Mouse (Mus musculus) CH12.LX (cell line): Measurements from ENCODE around the gene Kif26b.

ENCODE experiments used
- CHD2 ChIP-seq: IDR thresholded peaks from 2 replicates; pipeline ENCODE4 v1.6.1; 2011; ENCODE audit warnings: low read length, improper control_type of control experiment
- CTCF ChIP-seq, 2 experiments: IDR thresholded peaks in 1 of 2; conservative IDR thresholded peaks in 1 of 2; 2 replicates each; pipeline ENCODE4 v1.5.1; 2011 to 2012; ENCODE audit warnings: low read depth in 2 of 2, low read length in 2 of 2, improper control_type of control experiment in 1 of 2, inconsistent platforms in 1 of 2, mild to moderate bottlenecking in 1 of 2, moderate library complexity in 1 of 2
- KAT2A ChIP-seq: IDR thresholded peaks from 2 replicates; pipeline ENCODE4 v1.6.1; 2012; ENCODE audit warnings: low read length, improper control_type of control experiment, inconsistent platforms; ENCODE audit not compliant: insufficient replicate concordance
- MAFK ChIP-seq: IDR thresholded peaks from 2 replicates; pipeline ENCODE4 v1.6.1; 2011; ENCODE audit warnings: low read length, improper control_type of control experiment; ENCODE audit not compliant: insufficient replicate concordance
- MEF2A ChIP-seq: IDR thresholded peaks from 2 replicates; pipeline ENCODE4 v1.6.1; 2014; ENCODE audit warnings: low read depth, mild to moderate bottlenecking, inconsistent platforms, low read length, improper control_type of control experiment, borderline replicate concordance
- NELFE ChIP-seq: IDR thresholded peaks from 2 replicates; pipeline ENCODE4 v1.6.1; 2011; ENCODE audit warnings: low read depth, low read length, improper control_type of control experiment
- NRF1 ChIP-seq: IDR thresholded peaks from 2 replicates; pipeline ENCODE4 v1.6.1; 2014; ENCODE audit warnings: low read depth, mild to moderate bottlenecking, inconsistent platforms, low read length, improper control_type of control experiment, moderate library complexity
- POLR2A ChIP-seq: IDR thresholded peaks from 2 replicates; pipeline ENCODE4 v1.6.1; 2011; ENCODE audit warnings: low read depth, mild to moderate bottlenecking, improper control_type of control experiment, low read length
- POLR2AphosphoS2 ChIP-seq: IDR thresholded peaks from 2 replicates; pipeline ENCODE4 v1.6.1; 2011; ENCODE audit warnings: low read depth, low read length, improper control_type of control experiment
- UBTF ChIP-seq: IDR thresholded peaks from 2 replicates; pipeline ENCODE4 v1.6.1; 2012; ENCODE audit warnings: low read depth, mild to moderate bottlenecking, inconsistent platforms, low read length, improper control_type of control experiment, moderate library complexity

DNA sequence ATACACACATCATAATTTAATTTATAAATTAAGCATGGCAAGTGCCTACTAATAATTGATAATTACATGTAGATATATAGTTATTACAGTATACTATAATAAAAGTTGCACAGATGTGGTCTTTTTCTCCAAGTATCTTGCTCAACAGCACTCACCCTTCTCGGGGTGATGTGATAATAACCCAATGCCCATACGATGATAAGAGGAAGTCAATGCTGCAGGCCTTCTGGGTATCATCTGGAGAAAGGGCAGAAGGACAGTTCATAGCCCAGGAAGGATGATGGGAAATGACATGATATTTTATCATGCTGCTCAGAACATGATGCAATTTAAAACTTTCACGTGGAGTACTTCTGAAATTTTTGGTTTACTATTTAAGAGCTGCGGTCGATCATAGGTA, 214.9 kb downstream of the Kif26b start:
- TF ChIP-seq UBTF (no peak), POLR2A (no peak), NELFE (no peak), CTCF (conservative IDR thresholded peaks at IDR 0.05 in 1 of 2, IDR thresholded peaks at IDR 0.05 in 1 of 2; ENCODE audit: low read depth in 2 of 2, low read length in 2 of 2) (no peak), KAT2A (no peak), NRF1 (no peak), CHD2 (no peak), POLR2AphosphoS2 (no peak), MEF2A (no peak), MAFK (no peak)
